In the genomic region with DNA sequence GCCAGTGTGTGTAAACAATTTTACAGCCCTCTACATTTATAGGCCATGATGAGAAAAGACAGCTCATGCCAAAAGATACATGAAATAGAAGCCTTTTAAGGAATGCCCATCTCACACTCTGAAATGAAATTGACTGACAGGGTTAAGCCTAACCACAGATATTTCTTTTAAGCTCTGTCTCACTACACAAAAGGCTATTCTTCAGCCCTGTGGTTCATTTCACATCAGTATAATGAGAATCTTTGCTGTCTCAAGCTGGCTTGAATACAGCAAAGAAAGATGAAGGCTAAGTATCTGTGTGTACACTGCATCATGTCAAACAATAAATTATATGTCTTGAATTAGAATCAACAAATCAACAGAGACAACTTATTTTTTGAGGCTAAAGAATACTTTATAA, we compare ENCODE assay signal across 16 mouse cellular contexts.
"Had no signal": no experiment of that assay in that cellular context is flagged by ENCODE, and none has a peak within 500 bp of the region (broad histone marks: within the 10 kb centered on the region; RNA-seq: fewer than 3 reads in every experiment).

No protein-coding gene starts in this region.

- H3K36me3 ChIP-seq: liver, embryonic 13.5 days; stomach, embryonic 15.5 days had no signal

- H3K4me3 ChIP-seq: layer of hippocampus, adult 2 months; left cerebral cortex, adult 2 months; liver, embryonic 13.5 days; stomach, embryonic 15.5 days had no signal

- H3K9ac ChIP-seq: liver, embryonic 13.5 days; stomach, embryonic 15.5 days had no signal

- H3K4me2 ChIP-seq: liver, embryonic 13.5 days; stomach, embryonic 15.5 days had no signal

- DNase-seq: kidney, adult 2 months; kidney, postnatal 25 days; layer of hippocampus, adult 9-11 months; layer of hippocampus, postnatal 36 days; liver, embryonic 13.5 days; lung, adult 2 months; lung, postnatal 14 days; lung, postnatal 4 days; right cerebral cortex, postnatal 25 days; spleen, adult 18-20 months; thymus, adult 18-20 months; thymus, postnatal 36 days had no signal

- H3K27ac ChIP-seq: kidney, postnatal 0 days; layer of hippocampus, adult 2 months; left cerebral cortex, adult 2 months; liver, embryonic 13.5 days; stomach, embryonic 15.5 days had no signal

- H3K27me3 ChIP-seq: liver, embryonic 13.5 days; stomach, embryonic 15.5 days had no signal

- H3K9me3 ChIP-seq: liver, embryonic 13.5 days; stomach, embryonic 15.5 days had no signal

- H3K4me1 ChIP-seq: liver, embryonic 13.5 days; stomach, embryonic 15.5 days had no signal
